Mouse (Mus musculus) heart, postnatal 14 days (tissue): Measurements from ENCODE around the gene Lima1. TPM values are rescaled to one million over a fixed set of nuclear protein-coding genes. Genes with fewer than 3 reads are reported as not detected.

Experiments
- DNase-seq, 2 experiments: peaks; one replicate each; pipeline ENCODE4 v3.0.0; 2021 to 2022
- intact Hi-C: fragments of 180-260 bp; cut with DNase I; formaldehyde crosslinking; loops from one replicate; pipeline ENCODE4 v1.15.1; 2025
- total RNA-seq, 2 experiments: library from RNA; stranded (reverse); gene quantifications; 2 replicates each; pipeline ENCODE4 v1.2.3; 2021

The Lima1 gene
- total RNA-seq, 2 experiments from 2014 or later: 23.5 TPM

DNA sequence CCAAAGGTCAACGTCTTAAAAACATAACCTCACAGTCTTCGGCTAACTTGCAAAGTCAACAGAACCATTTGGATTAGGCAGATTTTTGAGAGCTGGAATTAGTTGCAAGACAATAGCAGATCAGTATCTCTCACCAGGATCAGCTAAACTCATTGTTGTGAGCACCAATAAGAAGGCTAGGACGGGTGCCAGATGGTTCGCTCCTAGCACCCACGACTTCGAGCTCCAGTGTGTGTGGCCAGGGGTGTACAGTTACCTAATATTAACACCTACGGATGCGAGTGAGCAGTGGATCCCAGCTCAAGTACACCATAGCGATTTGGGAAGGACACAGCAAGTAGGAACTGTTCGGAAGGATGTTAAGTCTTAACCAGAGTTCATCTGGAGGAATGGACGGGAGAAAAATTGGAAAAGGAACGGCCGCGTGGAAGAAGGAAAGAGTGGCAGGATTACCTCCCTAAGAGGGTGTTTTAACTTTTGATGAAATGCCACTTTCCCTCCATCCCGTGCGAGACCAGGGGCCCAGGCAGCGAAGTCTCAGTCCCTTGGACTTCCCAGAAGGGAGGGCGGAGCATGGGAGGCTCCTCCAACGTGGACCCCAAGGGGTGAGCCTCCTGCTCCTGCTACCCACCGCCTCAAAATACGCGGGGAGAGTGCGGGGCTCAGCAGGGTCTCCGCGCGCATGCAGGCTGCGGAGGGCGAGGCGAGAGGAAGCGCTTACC lies 483 bp downstream of the Lima1 start:
- intact Hi-C loops: no loop called here
- peak; percentile 28 to 32 for DNase-seq

DNA sequence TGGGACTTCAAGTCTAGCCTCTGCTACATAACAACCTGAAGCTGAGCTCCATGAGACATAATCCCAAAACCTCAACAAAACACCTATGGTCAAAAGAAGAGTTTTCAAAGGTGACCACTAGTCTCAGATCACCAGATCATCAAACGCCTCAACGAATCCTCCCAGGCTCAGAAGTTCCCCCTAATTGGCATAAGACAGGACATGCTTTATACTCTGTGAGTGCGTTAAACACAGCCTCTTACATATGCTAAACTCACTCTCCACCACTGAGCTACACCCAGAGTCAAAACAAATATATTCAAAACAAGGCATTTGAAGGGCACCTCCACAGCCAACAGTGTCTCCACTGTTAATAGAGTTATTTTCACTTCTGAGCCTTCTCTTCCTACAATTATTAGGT lies 2.7 kb downstream of the Lima1 start:
- intact Hi-C loops: no loop called here
- no peak for DNase-seq

DNA sequence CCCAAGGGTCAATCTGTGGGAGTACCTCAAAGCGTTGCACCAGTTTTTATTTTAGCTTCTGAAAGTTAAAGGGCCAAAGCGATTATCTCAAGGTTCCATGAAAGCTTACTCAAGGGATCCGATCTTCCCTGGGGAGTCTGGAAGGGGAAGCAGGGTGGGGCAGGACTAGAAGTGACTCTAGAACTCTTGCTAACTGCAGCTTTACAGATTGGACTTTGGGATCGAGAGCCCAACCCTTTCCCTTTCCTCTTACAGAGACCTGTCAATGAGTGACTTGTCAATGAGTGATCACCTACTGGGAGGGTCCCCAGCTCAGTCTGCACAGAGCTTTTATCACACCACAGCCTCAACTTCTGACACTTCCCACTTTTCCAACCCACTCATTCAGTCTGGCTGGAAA lies 7.6 kb downstream of the Lima1 start:
- intact Hi-C loops: loop anchor here (5.0 kb wide), 1 partner anchor 35 kb away; no protein-coding TSS in a partner anchor
- DNase-seq: no peak

DNA sequence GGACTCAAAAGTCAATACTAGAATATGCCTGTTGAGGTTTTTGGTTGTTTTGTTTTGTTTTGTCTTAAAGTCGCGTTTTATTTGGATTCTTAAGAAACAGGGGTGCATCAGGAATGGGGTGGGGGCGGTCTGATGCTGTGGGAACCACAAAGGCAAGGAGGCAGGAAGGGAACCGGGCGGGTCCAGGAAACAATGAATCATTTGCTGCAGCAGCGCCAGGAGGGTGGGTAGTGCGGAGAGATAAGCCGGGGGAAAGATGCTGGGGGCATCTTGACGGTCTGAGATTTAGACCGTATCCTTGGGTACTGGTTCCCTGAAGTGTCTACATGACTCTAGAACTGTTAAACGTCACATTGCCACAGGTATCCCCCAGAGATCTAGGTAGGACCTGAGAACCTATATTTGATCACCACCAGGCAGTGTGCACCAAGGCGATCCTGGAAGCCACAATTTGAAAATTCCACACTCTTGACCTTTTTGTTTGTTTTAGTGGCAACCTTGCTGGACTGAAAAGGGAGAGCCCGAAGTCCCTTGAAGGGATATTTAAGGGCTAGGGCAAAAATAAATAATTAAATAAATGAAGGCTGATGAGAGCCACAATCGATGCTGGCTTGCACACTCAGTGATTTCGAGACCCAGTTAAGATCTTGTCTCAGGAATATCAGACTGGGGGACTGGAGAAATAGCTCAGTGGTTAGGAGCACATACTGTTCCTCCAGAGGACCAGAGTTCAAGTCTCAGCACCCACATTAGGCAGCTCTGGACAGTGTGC lies 8.6 kb downstream of the Lima1 start:
- DNase-seq: peak; percentile 62 to 63
- intact Hi-C loops: loop anchor here (5.0 kb wide), 1 partner anchor 36 kb away; no protein-coding TSS in a partner anchor

DNA sequence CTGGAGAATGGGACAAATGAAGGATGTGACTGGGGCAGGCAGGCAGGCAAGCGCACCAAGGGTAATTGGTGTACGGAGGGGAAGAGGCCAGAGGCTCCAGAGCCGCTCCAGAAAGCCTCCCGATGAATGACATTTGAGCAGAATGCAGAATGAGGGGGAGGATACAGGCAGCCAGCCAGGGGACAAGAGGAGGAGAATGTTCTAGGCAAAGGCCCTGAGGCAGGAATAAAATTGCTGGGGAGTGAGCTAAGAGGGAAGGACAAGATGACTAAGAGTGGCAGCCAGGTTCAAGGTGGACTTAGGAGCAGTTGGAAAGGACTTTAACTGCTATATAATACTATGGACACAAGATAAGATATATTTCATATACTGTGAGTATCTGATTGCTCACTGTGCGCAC lies 9.3 kb downstream of the Lima1 start:
- intact Hi-C loops: loop anchor here (5.0 kb wide), 1 partner anchor 36 kb away; no protein-coding TSS in a partner anchor
- DNase-seq: peak; percentile 58 to 60

DNA sequence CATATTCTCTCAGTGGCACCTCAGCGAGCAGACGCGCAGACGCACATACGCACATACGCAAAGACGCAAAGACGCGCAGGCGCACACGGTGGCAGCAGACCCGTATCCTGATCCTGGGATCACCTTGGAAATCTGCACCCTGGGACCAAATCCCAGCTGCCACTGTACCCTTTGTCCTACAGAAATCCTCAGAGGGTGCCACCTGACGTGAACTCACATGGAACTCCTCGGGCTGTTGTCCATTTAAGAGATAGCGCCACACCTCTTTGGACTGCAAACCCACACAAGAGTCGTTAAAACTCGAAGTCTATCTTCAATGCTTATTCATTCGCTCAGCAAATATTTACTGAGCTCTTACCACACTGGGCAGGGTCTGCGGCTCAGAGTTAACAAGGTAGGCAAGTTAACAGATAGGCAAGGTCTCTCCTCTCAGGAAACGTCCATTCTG lies 9.7 kb downstream of the Lima1 start:
- no peak for DNase-seq
- intact Hi-C loops: loop anchor here (5.0 kb wide), 1 partner anchor 37 kb away; no protein-coding TSS in a partner anchor

DNA sequence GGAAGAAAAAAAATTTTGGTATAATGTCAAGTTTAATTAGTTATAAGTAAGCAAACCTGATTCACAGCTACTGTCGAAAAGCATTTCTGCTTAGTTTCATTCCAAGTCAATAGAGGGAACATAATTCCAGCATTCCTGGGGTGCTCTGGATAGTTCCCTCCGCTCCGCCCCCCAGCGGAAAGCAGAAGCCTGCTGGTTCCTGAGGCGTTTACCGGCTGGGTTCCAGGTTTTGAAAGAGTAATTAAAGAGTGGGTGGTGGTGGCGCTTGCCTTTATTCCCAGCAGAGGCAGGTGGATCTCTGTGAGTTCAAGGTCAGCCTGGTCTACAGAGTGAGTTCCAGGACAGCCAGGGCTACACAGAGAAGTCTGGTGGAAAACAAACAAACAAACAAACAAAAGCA lies 10.2 kb downstream of the Lima1 start:
- no peak for DNase-seq
- intact Hi-C loops: loop anchor here (5.0 kb wide), 1 partner anchor 37 kb away; no protein-coding TSS in a partner anchor

DNA sequence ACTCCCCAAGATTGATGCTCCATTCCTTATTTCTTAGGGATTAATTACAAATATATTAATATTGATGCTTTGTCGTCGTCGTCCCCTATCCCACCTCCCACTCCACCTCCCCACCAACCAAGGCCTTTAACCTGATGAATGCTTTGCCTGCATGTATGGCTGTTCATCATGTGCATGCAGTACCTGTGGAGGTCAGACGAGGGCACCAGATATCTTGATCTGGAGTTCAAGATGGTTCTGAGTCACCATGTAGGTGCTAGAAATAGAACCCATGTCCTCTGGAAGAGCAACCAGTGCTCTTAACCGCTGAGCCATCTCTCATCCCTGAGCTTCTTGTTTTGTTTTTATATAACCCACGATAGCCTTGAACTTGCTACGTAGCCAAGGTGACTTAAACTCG lies 11.5 kb downstream of the Lima1 start:
- intact Hi-C loops: no loop called here
- no peak for DNase-seq

DNA sequence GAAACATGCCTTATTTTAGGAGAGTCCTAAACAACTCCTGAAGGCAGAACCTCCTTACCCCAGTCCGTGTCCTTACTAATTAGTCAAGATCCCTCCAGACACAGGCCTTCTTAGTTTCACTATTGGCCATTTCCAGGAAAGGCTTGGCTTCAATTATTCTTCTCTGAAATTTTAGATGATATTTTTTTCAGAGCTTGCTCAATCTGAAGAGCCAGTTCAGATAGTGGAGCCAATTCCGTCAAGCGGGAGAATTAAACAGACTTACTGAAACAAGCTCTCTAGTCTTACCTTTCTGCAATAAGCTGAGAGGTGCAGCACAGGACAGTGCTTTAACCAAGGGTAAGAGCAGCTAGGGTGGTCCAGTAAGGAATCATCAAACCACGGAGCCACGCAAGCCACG lies 11.9 kb downstream of the Lima1 start:
- intact Hi-C loops: no loop called here
- DNase-seq: no peak

DNA sequence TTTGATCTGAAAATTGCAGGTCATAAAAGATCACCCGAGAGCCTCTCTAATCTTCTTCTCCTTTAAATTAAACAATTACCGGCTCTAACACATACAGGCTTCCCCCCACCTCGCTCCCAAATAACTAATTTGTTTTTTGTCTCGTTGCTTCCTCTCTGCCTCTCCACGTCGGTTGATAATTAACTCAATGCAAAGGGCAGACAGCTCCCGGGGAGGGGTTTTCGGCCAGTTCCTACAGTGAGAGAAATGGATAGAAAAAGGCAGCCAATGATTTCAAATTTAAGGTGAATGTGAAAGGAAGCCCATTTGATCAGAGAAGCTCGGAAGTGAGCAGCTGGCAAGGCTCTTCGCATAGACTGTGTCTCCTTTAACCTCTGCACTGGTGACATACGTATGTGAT lies 12.8 kb downstream of the Lima1 start:
- intact Hi-C loops: no loop called here
- DNase-seq: no peak

DNA sequence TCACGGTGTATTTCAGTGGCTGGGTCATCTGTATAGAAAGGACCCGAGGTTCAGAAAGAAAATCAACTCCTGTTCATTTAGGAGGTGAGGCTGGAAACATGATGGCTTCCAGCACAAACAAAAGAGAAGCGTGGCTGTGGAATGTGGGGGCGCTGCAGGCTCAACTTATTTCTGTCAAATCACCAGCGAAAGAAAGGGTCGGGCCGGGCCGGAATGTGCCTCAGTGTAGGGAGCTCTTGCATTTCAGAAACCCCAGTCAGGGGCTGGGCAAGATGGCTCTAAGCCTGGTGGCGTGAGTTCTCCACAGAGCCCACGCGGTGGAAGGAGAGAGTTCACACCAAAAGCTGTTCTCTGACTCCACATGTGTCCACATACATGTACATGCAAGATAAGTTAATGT lies 13.3 kb downstream of the Lima1 start:
- intact Hi-C loops: no loop called here

DNA sequence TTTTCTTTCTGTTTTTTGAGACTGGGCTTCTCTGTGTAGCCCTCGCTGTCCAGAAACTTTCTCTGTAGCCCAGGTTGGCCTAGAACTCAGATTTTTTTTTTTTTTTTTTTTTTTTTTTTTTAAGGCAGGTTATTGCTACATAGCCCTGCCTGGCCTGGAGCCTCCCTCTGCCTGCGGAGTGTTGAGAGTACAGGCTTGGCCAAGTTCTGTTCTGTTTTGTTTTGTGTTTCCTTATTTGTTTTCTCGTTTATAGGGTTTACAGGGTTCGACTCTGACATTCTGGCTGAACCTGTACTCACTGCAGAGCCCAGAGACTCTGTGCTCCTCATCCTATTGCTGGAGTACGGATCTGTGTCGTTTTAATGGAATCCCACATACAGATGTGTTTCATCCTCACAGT lies 13.7 kb downstream of the Lima1 start:
- intact Hi-C loops: no loop called here
- DNase-seq: no peak

More for the DNA sequence above, 13.3 kb downstream of the Lima1 start:
- no peak for DNase-seq

DNA sequence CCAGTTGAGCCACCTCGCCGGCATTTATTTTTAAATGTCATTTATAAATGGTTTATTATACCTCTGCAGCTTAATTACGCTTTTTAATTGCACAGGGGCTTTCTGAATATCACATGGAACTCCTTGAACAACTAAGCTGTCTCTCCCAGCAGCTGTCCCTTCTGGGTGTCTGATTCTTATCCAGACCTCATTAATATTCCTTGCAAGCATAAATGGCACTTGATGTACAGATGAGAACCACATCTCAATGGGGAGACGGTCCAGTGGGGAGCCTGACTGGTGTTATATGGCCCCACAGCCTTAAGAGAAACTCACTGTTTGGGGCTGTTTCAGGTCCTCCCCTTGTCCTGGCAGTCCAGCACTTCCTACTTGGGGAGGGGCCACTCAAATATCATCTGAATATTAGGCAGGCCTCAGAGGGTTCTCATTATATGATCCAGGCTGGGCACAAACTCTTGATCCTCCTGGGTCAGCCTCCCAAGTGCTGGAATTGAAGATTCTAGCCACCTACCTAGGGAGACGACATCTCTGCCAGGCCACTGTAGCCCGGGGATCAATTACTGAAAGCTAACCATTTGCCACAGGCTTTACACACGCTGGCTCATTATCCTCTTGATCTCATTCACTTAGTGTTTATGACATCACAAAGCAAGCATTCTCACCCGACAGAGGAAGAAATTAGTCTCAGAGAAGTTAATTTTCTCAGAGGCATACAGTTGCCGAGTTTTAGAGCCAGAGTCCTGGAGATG lies 15.4 kb downstream of the Lima1 start:
- intact Hi-C loops: no loop called here
- no peak for DNase-seq

DNA sequence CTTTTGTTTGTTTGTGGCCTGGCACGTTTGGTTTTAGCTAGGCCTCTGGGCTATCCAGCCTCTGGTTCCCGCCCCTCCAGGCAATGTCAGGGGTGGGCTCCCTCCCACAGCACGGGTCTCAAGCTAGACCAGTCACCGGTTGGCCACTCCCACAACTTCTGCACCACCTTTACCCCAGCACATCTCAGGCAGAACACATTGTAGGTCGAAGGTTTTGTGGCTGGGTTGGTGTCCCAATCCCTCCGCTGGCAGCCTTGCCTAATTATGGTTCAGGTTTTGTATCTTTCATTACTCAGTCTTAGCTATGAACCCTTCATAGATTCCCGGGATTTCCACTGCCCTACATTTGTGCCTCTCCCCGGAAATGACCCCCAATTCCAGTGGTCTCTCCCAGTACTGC lies 17.8 kb downstream of the Lima1 start:
- no peak for DNase-seq
- intact Hi-C loops: no loop called here

DNA sequence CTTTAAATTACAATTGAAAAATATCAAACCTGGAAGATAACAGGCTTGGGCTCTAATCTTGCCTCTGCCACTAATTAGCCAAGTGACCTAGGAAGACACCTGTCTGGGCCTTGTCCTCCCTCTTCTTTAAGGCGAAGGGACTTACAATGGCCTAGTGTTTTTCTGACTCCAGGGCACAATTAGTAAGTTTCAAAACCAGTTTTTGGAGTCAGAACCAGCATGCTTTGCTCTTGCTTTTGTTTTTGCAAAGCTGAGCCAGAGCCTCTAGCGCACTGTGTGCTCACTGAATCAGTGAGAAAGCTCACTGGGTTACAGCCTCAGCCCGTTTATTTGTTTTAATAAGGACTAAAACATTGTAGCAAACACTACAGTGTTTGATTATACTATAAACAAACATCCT lies 20.1 kb downstream of the Lima1 start:
- DNase-seq: no peak
- intact Hi-C loops: no loop called here

DNA sequence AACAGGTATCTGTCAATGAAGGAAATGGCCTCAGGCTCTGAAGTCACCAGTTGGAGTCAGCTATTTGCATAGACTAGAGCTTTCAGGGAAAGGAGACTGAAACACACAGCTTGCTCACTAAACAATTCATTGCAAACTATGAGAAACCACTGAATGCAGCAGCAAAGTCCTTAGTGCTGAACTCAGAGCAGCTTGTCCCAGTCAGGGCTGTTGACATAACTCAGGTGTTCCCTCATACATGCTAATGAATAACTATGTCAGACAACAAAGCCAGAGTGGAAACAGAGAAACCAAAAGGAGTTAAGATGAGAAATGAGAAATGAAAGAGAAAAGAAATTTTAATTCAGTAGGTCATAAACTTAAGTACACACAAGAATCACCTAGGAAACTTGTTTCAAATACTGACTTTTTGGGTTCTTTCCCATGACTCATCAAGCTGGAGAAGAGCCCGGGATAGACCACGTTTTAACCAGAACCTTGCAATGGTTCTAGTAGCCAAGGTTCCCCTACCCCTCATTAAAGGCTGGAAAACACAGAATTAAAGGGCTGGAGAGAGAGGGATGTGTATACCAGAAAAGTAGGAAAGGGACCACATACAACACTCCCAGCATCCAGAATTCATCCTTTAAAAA lies 22.5 kb downstream of the Lima1 start:
- peak in 1 of 2 experiments; percentile 22 for DNase-seq
- intact Hi-C loops: no loop called here

DNA sequence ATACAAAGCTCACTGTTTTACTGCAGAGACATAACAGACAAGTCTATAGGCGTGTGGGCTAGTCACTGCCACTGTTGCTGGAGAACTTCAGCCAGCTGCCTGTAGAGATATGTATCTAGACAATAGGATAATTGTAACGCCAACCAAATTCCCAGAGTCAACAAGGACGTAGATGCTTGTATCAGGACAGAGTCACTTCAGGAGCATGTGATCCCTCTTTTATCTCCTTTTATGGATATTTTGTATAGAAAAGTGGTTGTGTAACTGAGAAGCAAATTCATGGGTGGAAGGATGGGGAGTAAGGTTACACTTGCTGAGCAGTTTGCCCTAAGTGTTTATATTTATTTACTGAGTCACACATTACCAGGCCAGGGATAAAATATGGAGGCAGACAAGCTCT lies 25.0 kb downstream of the Lima1 start:
- no peak for DNase-seq
- intact Hi-C loops: no loop called here

DNA sequence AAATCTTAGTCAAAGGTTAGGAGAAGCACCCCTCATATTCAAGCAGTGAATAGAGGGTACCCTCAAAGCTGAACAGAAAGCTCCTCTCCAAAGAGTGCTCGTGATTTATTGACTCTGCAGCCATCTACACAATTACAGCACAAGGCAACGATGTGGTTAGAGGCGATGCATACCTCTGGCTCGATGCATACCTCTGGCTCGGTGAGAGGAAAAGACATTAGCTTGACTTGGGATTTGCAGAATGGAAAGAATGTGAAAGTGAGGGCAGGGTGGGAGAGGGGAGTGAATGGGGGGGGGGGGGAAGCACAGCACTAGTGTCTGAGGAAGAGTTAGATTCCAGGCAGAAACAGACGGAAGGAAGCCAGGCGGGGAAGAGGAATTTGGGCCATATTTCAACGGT lies 27.3 kb downstream of the Lima1 start:
- no peak for DNase-seq
- intact Hi-C loops: no loop called here

DNA sequence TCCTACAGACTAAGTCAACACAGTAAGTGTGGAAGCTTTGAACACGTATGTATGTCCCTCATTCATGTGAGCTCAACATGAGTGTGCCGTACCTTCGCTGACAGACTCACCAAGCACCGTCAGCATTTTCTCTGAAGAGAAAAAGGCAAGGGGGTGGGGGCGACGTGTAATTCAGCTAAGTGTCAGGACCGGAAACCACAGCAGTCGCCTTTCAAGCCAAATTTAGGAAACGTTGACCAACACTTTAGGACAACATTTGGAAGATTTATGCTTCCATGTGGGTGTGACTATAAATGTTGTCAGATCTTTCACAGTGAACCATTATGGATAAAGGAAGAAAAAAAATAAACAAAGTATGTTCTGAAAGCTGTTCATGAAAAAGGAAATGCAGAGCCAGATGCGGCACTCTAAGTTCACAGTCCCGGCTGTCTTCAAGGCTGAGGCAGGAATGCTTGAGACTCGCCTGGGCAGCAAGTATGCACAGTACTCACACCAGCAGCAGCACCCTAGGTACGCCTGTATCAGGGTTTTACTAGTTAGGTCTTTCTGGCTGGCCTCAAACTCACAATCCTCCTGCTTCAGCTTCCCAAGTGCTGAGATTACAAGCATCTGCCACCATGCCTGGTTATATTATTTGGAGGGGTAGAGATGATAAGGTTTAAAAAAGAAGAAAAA lies 27.9 kb downstream of the Lima1 start:
- DNase-seq: no peak
- intact Hi-C loops: no loop called here

DNA sequence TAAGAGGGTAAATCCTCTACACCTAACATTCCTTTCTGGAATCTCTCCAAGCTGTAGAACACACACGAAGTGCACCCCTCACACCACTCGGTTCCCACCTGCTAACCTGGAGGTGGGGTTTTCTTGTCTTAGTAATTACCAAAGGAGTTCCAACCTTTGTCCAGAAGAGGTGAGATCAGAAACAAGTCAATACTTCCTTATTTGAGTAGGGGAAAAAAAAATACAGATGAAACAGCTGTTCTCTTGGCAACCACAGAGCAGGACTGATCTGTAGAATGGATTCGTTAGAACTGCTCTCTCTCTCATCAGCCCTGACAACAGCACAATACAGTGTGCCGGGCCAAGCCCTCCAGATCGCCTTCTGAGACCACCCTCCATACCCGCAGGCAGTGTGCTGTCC lies 28.6 kb downstream of the Lima1 start:
- no peak for DNase-seq
- intact Hi-C loops: no loop called here
